Mouse (Mus musculus) embryo, embryonic 10.5 days (tissue): Measurements from ENCODE around the gene Pawr.

Experiments used
- DNase-seq: peaks from one replicate; pipeline ENCODE4 v3.0.0-alpha.2; 2015; ENCODE audit warnings: low spot score

Gene Pawr

GRCm38 (mm10) chr10:108356601-108357187 is 24.8 kb downstream of the Pawr start:
- no peak for DNase-seq

DNA sequence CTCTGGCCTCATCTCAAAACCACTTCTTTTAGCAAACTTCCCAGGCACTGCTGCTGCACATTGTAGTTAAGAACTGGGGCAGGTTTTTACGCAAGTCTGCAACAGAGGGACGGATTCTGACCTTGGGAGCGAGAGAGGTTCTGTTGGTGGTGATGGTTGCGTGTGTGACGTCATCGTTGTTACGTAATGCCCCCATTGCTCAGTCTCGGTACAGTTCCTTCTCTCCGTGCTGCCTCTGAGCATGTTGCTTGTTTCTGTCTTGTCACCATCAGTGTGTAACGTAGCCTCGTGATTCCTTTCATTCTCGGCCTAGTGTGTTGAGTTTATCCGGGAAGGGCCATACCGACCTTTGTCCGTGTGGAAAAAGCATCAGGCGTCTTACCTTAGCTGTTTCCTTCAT is 28.1 kb downstream of the Pawr start:
- no peak for DNase-seq

DNA sequence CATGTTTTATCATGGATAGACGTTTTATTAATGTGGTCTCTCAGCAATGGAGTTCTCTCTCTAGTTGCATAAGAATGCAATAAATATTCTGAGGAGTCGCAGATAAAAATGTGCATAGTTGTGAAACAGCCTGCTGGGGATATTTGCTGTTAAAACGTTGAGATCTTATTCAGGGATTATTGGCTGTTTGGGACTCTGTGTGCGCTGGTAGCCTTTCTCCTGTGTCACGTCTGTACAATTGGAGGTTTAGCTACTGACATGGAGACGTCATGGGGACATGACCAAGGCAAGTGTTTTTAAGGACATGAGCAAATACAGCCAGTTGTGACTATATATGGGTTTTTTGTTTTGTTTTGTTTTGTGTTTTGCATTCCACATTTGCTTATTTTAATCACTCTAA is 28.9 kb downstream of the Pawr start:
- no peak for DNase-seq

- no peak for DNase-seq
Measured at GRCm38 (mm10) chr10:108361419-108362155, 29.7 kb downstream of the Pawr start.

- DNase-seq: peak; percentile 28
Measured at GRCm38 (mm10) chr10:108363932-108364331, 32.0 kb downstream of the Pawr start.

DNA sequence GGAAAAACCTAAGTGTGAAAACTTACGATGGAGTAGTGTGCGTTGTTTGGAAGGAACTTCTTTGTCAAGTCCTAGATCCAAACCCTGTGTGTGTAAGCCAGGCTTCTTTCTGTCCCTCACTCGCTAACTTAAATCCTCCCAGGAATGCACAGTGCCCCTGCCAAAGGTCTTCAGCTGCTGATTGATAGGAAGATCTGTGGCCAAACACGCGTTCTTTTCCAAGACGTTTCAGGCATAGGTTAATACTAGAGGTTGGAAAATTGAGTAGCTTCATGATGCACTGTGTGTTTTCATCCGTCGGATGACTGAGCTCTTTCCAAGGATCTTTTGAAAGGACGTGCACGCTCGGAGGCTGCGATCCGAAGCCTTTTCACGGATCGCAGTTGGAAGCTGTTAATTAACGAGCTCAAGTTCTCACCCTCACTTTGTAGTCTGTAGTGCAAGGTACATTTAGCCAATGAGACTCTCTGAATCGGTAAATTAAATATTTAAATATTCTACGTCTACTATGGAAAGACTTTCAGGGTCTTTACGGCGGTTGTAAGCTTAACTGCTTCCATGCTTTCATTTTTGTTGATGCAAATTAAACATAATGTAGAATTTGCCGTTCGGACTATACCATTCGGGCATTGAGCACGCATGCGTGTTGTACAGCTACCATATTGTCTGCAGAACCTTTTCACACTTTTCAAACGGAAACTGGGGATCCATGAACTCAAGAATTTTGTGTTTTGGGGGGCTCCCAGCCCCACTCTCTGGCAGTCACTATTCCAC is 33.2 kb downstream of the Pawr start:
- no peak for DNase-seq

DNA sequence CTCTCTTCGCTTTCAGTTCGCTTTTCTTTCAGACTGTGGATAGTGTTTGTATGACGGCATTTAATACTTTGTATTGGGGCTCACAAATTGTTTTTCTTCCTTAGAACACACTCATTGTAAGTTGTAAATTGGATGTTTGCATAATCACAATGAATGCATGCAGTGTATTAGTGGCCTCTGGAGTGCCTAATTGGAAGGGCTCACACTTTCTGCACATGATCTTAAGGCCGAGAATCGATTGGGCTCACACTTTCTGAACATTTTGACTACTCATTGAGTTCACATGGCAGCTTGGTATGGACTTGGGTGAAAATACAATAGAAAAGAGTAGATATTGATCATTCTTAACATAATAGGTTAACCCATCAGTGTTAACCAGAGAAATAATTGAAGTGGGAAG is 34.3 kb downstream of the Pawr start:
- no peak for DNase-seq

GRCm38 (mm10) chr10:108368358-108368757 is 36.4 kb downstream of the Pawr start:
- no peak for DNase-seq

- DNase-seq: no peak
Measured at GRCm38 (mm10) chr10:108372258-108372657, 40.3 kb downstream of the Pawr start.

GRCm38 (mm10) chr10:108372858-108373257 is 40.9 kb downstream of the Pawr start:
- DNase-seq: no peak

DNA sequence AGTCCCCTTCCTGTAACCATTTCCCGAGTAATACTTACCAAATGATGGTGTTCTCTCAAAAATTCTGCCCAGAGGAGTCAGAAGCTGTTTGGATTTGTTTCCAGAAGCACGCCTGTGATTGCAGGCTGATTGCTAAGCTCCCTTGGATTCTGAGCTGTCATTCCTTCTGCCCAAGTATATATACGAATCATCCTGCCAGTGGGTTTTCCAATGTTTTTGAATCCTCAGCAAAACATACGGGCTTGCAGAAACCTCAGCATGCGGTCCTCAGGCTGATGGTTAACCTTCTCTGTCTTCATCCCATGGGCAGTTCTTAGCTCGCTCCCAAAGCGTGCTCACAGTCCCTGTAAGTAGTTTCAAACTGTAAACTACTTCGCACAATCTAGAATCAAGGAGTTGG is 43.9 kb downstream of the Pawr start:
- no peak for DNase-seq

DNA sequence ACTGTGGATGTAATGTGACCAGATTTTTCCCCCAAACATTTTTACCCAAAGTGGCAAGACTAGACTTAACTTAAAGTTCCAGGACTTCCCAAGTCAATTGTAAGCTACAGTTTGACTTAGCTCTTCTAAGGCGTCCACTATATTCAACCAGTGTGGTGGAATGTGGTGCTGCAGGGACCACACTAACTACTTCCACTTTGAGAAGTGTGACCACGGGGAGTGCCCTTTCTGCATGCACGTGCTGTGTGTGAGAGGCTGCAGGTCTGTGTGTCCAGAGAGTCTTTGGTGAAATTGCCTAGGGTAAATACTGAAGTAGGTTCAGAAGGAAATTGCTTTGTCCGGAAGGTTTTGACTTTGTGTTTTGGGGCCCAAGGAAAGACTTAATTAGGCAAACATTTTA is 44.4 kb downstream of the Pawr start:
- DNase-seq: no peak

- no peak for DNase-seq
Measured at GRCm38 (mm10) chr10:108377369-108377768, 45.4 kb downstream of the Pawr start.

GRCm38 (mm10) chr10:108378062-108378461 is 46.1 kb downstream of the Pawr start:
- no peak for DNase-seq

- DNase-seq: no peak
Measured at GRCm38 (mm10) chr10:108378479-108378878, 46.6 kb downstream of the Pawr start.

DNA sequence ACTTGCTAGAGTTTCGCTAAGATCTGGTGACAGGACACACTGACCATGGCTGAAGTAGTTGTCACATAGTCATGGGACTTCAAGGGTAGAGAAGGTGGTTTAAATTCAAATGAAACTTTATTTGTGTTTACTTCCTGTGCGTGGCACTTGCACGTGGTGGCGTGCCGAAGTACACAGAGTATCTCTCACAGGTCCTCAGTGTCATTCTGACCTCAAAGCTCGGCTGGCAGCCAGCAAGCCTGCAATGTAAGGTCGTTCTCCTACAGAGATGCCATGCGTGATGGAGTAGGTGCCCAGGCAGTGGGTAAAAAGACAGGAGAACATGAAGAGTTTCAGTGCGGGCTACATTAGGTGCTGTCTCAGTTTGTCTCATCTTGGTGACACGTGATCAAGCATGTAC is 48.8 kb downstream of the Pawr start:
- DNase-seq: no peak

GRCm38 (mm10) chr10:108384153-108384769 is 52.3 kb downstream of the Pawr start:
- no peak for DNase-seq

GRCm38 (mm10) chr10:108385480-108385955 is 53.6 kb downstream of the Pawr start:
- peak; percentile 66 for DNase-seq

GRCm38 (mm10) chr10:108388410-108388915 is 56.5 kb downstream of the Pawr start:
- no peak for DNase-seq

DNA sequence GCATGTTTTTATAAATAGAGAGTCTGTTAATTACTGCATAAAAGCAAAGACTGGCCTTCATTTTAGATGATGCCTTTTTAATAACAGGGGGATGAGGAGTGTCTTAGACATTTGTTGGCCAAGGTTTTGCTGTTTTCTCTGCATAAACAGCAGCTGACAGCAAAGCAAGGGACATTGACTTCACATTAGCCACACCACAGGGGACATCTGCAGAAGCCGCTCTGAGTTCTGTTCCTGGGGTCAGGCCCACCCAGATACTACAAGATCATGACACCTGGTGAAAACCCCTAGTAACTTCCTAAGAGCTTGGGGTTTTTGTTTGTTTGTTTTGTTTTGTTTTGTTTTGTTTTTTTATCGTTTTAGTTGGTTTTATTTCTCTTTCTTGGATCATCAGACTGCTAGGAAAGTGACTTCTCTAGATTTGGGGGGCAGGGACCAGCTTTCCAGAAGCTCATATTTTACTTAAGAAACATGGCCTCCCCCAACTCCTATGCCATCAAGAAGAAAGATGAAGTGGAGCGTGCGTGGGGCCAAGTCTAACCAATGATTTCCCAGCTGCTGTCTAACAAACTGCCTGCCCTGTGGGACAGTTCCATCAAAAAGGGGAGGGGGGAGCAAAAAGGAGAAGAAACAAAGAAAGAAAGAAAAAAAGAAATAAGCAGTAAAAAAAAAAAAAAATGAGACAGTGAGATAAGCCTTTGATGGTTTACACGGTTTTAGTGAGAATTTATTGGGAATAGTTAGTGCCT is 57.4 kb downstream of the Pawr start:
- peak; percentile 64 for DNase-seq

- DNase-seq: peak; percentile 65
Measured at GRCm38 (mm10) chr10:108389927-108390287, 58.0 kb downstream of the Pawr start.
